Mouse (Mus musculus) intestine, embryonic 16.5 days (tissue): ENCODE measurements around the gene Cpne4. TPM values are rescaled to one million over a fixed set of nuclear protein-coding genes. Genes with fewer than 3 reads are reported as not detected.

ENCODE experiments used
- ATAC-seq: fragments of 200-750 bp; cut with Nextera tagmentation; 2 replicates; pipeline ENCODE4 v1.8.0; 2017; ENCODE audit warnings: moderate TSS enrichment, moderate library complexity
- H3K27ac ChIP-seq: fragments of 300-500 bp; sonication (generic); 2 replicates; pipeline ENCODE4 v1.5.1; 2014; ENCODE audit warnings: mild to moderate bottlenecking, low read length
- H3K27me3 ChIP-seq: fragments of 300-500 bp; sonication (generic); replicated peaks from 2 replicates; pipeline ENCODE4 v1.6.1; 2014; ENCODE audit warnings: low read length, control low read depth, mixed read lengths; ENCODE audit not compliant: control insufficient read depth, insufficient read depth
- H3K36me3 ChIP-seq: fragments of 300-500 bp; sonication (generic); 2 replicates; pipeline ENCODE4 v1.6.1; 2014; ENCODE audit warnings: low read length, control low read depth; ENCODE audit not compliant: control insufficient read depth, insufficient read depth
- H3K4me1 ChIP-seq: fragments of 300-500 bp; sonication (generic); 2 replicates; pipeline ENCODE4 v1.6.1; 2014; ENCODE audit warnings: low read length, control low read depth, mixed read lengths; ENCODE audit not compliant: control insufficient read depth, insufficient read depth
- H3K4me2 ChIP-seq: fragments of 300-500 bp; sonication (generic); 2 replicates; pipeline ENCODE4 v1.6.1; 2014; ENCODE audit warnings: low read depth, low read length, control low read depth
- H3K4me3 ChIP-seq: fragments of 300-500 bp; sonication (generic); 2 replicates; pipeline ENCODE4 v1.5.1; 2014; ENCODE audit warnings: mild to moderate bottlenecking, low read length
- H3K9ac ChIP-seq: fragments of 300-500 bp; sonication (generic); 2 replicates; pipeline ENCODE4 v1.6.1; 2014; ENCODE audit warnings: low read depth, low read length
- H3K9me3 ChIP-seq: fragments of 300-500 bp; sonication (generic); 2 replicates; pipeline ENCODE4 v1.6.1; 2016; ENCODE audit warnings: low read length, control low read depth; ENCODE audit not compliant: control insufficient read depth
- WGBS: fragments of 180-500 bp; shearing (Covaris S2); extraction: QIAGEN DNeasy Blood & Tissue Kit; methylation state at CpG from one replicate; pipeline ENCODE4 v1.1.7; 2014; 5-methylcytosine and 5-hydroxymethylcytosine counted together
- microRNA-seq: library from miRNA; unstranded; fragments of <30 nt; microRNA quantifications from one replicate; pipeline ENCODE4, GENCODE M21; 2016
- polyA plus RNA-seq: library from polyadenylated mRNA; unstranded; fragments of >200 nt; fragmentation: Nextera tagmentation; extraction: Ambion mirVana; gene quantifications from 2 replicates; pipeline ENCODE4 v1.2.1, GENCODE M21; 2015

Gene Cpne4
- polyA plus RNA-seq, 1 experiment from 2014 or later: 1.1 TPM

DNA sequence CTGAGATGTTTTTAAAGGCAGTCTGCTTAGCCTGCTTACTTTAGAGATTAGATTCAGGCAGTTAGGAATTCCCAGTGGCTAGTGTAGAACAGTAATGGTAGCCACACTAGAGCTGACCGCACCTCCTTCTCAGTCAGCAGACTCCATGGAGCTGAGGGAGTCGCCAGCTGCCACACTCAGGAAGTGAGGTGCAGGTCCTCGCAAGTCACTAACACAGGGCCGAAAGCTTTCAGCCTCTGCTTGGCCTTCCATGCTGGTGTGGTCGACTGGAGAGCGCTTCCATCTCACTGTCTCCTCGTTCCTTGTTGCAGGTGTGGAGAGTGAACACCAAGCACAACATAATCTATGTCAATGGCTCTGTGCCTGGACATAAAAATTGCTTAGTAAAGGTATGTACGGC lies 527.8 kb downstream of the Cpne4 start:
- 91% methylated on average over 8 of the region's 8 CpGs for WGBS
- H3K27ac ChIP-seq: no peak overlapping the region
- H3K9me3 ChIP-seq: no peaks in the 10 kb centered on the region
- H3K27me3 ChIP-seq: no peaks in the 10 kb centered on the region
- H3K4me1 ChIP-seq: no peaks in the 10 kb centered on the region
- no peak for ATAC-seq
- H3K4me3 ChIP-seq: no peak overlapping the region
- H3K4me2 ChIP-seq: no peak overlapping the region
- H3K9ac ChIP-seq: no peak overlapping the region
- H3K36me3 ChIP-seq: peaks cover 10% of the 10 kb centered on the region

GRCm38 (mm10) chr9:105076756-105077424 lies 529.8 kb downstream of the Cpne4 start:
- no peaks in the 10 kb centered on the region for H3K4me1 ChIP-seq
- H3K9me3 ChIP-seq: no peaks in the 10 kb centered on the region
- no peak overlapping the region for H3K4me3 ChIP-seq
- H3K27me3 ChIP-seq: no peaks in the 10 kb centered on the region
- no peak overlapping the region for H3K4me2 ChIP-seq
- peaks cover 8% of the 10 kb centered on the region; the same call in 1 of the 2 replicates for H3K36me3 ChIP-seq
- no peak overlapping the region for H3K27ac ChIP-seq
- no peak overlapping the region for H3K9ac ChIP-seq
- ATAC-seq: no peak
- WGBS: 87% methylated on average over 13 of the region's 13 CpGs

GRCm38 (mm10) chr9:105078460-105078859 lies 531.4 kb downstream of the Cpne4 start:
- H3K4me2 ChIP-seq: no peak overlapping the region
- no peak overlapping the region for H3K4me3 ChIP-seq
- no peaks in the 10 kb centered on the region for H3K27me3 ChIP-seq
- no peak for ATAC-seq
- H3K36me3 ChIP-seq: peaks cover 8% of the 10 kb centered on the region; the same call in 1 of the 2 replicates
- H3K9ac ChIP-seq: no peak overlapping the region
- H3K9me3 ChIP-seq: no peaks in the 10 kb centered on the region
- WGBS: 88% methylated on average over 4 of the region's 4 CpGs
- no peaks in the 10 kb centered on the region for H3K4me1 ChIP-seq
- H3K27ac ChIP-seq: no peak overlapping the region

GRCm38 (mm10) chr9:105080246-105080645 lies 533.2 kb downstream of the Cpne4 start:
- ATAC-seq: no peak
- Histone ChIP-seq H3K9ac (no peak overlapping the region), H3K27ac (no peak overlapping the region), H3K36me3 (peaks cover 6% of the 10 kb centered on the region; the same call in 1 of the 2 replicates), H3K9me3 (no peaks in the 10 kb centered on the region), H3K4me3 (no peak overlapping the region), H3K4me2 (no peak overlapping the region), H3K4me1 (no peaks in the 10 kb centered on the region), H3K27me3 (no peaks in the 10 kb centered on the region)
- WGBS: 89% methylated on average over 3 of the region's 3 CpGs

Small RNA genes lying within 50 kb of the gene (microRNA-seq; reads per million reads assigned to microRNA genes)
- not detected for gene Gm23391

Other genes with a start within 250 kb of the Cpne4 start
- gene Acpp, start 209.5 kb upstream of the Cpne4 start, polyA plus RNA-seq: 2.3 and 2.6 TPM in 2 replicates